Mouse (Mus musculus) bone marrow, adult 2 months (tissue): ENCODE results near the gene Fam234a.

ENCODE experiments used
- CTCF ChIP-seq: fragments of 200-500 bp; IDR thresholded peaks from 2 replicates; pipeline ENCODE4 v1.5.1; 2011; ENCODE audit warnings: low read length, control low read depth; ENCODE audit not compliant: control insufficient read depth, insufficient read depth
- POLR2A ChIP-seq: fragments of 200-500 bp; IDR thresholded peaks from 2 replicates; pipeline ENCODE4 v1.6.1; 2011; ENCODE audit warnings: low read depth, mild to moderate bottlenecking, control low read depth, low read length, borderline replicate concordance; ENCODE audit not compliant: control insufficient read depth

GRCm38 (mm10) chr17:26221508-26221907 is 22.5 kb downstream of the Fam234a start:
- TF ChIP-seq CTCF (no peak), POLR2A (no peak)
